Mouse (Mus musculus) heart, embryonic 13.5 days (tissue): ENCODE data around the gene Mapkbp1. TPM values are rescaled to one million over a fixed set of nuclear protein-coding genes. Genes with fewer than 3 reads are reported as not detected.

Experiments used
- ATAC-seq: fragments of 200-750 bp; cut with Nextera tagmentation; 2 replicates; pipeline ENCODE4 v1.8.0; 2017; ENCODE audit warnings: moderate TSS enrichment; ENCODE audit not compliant: insufficient number of reproducible peaks, low FRiP score, low TSS enrichment; ENCODE audit errors: extremely low read depth
- H3K27ac ChIP-seq: fragments of 300-500 bp; sonication (generic); replicated peaks from 2 replicates; pipeline ENCODE4 v1.5.1; 2015; ENCODE audit warnings: moderate library complexity, mild to moderate bottlenecking, inconsistent platforms
- H3K27me3 ChIP-seq: fragments of 300-500 bp; sonication (generic); replicated peaks from 2 replicates; pipeline ENCODE4 v1.6.1; 2015; ENCODE audit warnings: mild to moderate bottlenecking, inconsistent platforms
- H3K36me3 ChIP-seq: fragments of 300-500 bp; sonication (generic); 2 replicates; pipeline ENCODE4 v1.6.1; 2015; ENCODE audit warnings: mild to moderate bottlenecking, inconsistent platforms
- H3K4me1 ChIP-seq: fragments of 300-500 bp; sonication (generic); 2 replicates; pipeline ENCODE4 v1.6.1; 2015; ENCODE audit warnings: inconsistent platforms
- H3K4me2 ChIP-seq: fragments of 300-500 bp; sonication (generic); 2 replicates; pipeline ENCODE4 v1.6.1; 2015; ENCODE audit warnings: inconsistent platforms, mild to moderate bottlenecking, moderate library complexity
- H3K4me3 ChIP-seq: fragments of 300-500 bp; sonication (generic); 2 replicates; pipeline ENCODE4 v1.5.1; 2015; ENCODE audit warnings: moderate library complexity, mild to moderate bottlenecking, inconsistent platforms
- H3K9ac ChIP-seq: fragments of 300-500 bp; sonication (generic); 2 replicates; pipeline ENCODE4 v1.6.1; 2015; ENCODE audit warnings: inconsistent platforms, mild to moderate bottlenecking, moderate library complexity
- H3K9me3 ChIP-seq: fragments of 300-500 bp; sonication (generic); 2 replicates; pipeline ENCODE4 v1.6.1; 2016; ENCODE audit warnings: inconsistent platforms
- WGBS: fragments of 180-500 bp; shearing (Covaris S2); methylation state at CpG from one replicate; pipeline ENCODE4 v1.1.7; 2015; ENCODE audit warnings: mixed read lengths; 5-methylcytosine and 5-hydroxymethylcytosine counted together
- polyA plus RNA-seq: library from polyadenylated mRNA; unstranded; fragments of >200 nt; fragmentation: Nextera tagmentation; extraction: Ambion mirVana; gene quantifications from 2 replicates; pipeline ENCODE4 v1.2.1, GENCODE M21; 2015

The Mapkbp1 gene
- polyA plus RNA-seq, 1 experiment from 2014 or later = 1.8 TPM

- H3K27ac ChIP-seq = no peak overlapping the region
- ATAC-seq = no peak
- H3K9ac ChIP-seq = no peak overlapping the region
- H3K4me2 ChIP-seq = no peak overlapping the region
- H3K27me3 ChIP-seq = no peaks in the 10 kb centered on the region
- no peak overlapping the region for H3K4me3 ChIP-seq
- no peaks in the 10 kb centered on the region for H3K9me3 ChIP-seq
- H3K36me3 ChIP-seq = no peaks in the 10 kb centered on the region
- 54% methylated on average over 2 of the region's 2 CpGs for WGBS
- H3K4me1 ChIP-seq = peaks cover 29% of the 10 kb centered on the region
Observed at GRCm38 (mm10) chr2:119992349-119992748, 19.9 kb downstream of the Mapkbp1 start.

GRCm38 (mm10) chr2:119993515-119993914 is 21.0 kb downstream of the Mapkbp1 start:
- WGBS = 46% methylated on average over 2 of the region's 2 CpGs
- peaks cover 29% of the 10 kb centered on the region for H3K4me1 ChIP-seq
- H3K27me3 ChIP-seq = no peaks in the 10 kb centered on the region
- no peak for ATAC-seq
- H3K9ac ChIP-seq = no peak overlapping the region
- no peak overlapping the region for H3K4me3 ChIP-seq
- no peaks in the 10 kb centered on the region for H3K9me3 ChIP-seq
- H3K36me3 ChIP-seq = no peaks in the 10 kb centered on the region
- H3K27ac ChIP-seq = no peak overlapping the region
- H3K4me2 ChIP-seq = no peak overlapping the region

GRCm38 (mm10) chr2:119994839-119995238 is 22.3 kb downstream of the Mapkbp1 start:
- H3K4me1 ChIP-seq = peaks cover 25% of the 10 kb centered on the region
- H3K4me3 ChIP-seq = no peak overlapping the region
- no peaks in the 10 kb centered on the region for H3K36me3 ChIP-seq
- no peak overlapping the region for H3K4me2 ChIP-seq
- peak overlapping the region; percentile 59 for H3K9ac ChIP-seq
- WGBS = 35% methylated on average over 6 of the region's 6 CpGs
- no peak for ATAC-seq
- H3K27ac ChIP-seq = peak overlapping the region; percentile 87
- H3K9me3 ChIP-seq = no peaks in the 10 kb centered on the region
- no peaks in the 10 kb centered on the region for H3K27me3 ChIP-seq

GRCm38 (mm10) chr2:119995391-119996281 is 23.1 kb downstream of the Mapkbp1 start:
- Histone ChIP-seq H3K4me3 (no peak overlapping the region), H3K9ac (peak overlapping the region; percentile 59), H3K4me2 (no peak overlapping the region; the same call in 1 of the 2 replicates), H3K9me3 (no peaks in the 10 kb centered on the region), H3K36me3 (no peaks in the 10 kb centered on the region), H3K4me1 (peaks cover 28% of the 10 kb centered on the region), H3K27ac (peak overlapping the region; percentile 87), H3K27me3 (no peaks in the 10 kb centered on the region)
- 40% methylated on average over 9 of the region's 9 CpGs for WGBS
- ATAC-seq = 0 out of 2 replicates have a peak, but pooled peaks have one; percentile 34

GRCm38 (mm10) chr2:119997354-119997753 is 24.9 kb downstream of the Mapkbp1 start:
- ATAC-seq = no peak
- H3K27me3 ChIP-seq = no peaks in the 10 kb centered on the region
- no peaks in the 10 kb centered on the region for H3K9me3 ChIP-seq
- WGBS = 68% methylated on average over 4 of the region's 4 CpGs
- no peak overlapping the region for H3K9ac ChIP-seq
- H3K4me2 ChIP-seq = no peak overlapping the region
- peaks cover 41% of the 10 kb centered on the region for H3K4me1 ChIP-seq
- H3K36me3 ChIP-seq = no peaks in the 10 kb centered on the region
- no peak overlapping the region for H3K4me3 ChIP-seq
- H3K27ac ChIP-seq = no peak overlapping the region

DNA sequence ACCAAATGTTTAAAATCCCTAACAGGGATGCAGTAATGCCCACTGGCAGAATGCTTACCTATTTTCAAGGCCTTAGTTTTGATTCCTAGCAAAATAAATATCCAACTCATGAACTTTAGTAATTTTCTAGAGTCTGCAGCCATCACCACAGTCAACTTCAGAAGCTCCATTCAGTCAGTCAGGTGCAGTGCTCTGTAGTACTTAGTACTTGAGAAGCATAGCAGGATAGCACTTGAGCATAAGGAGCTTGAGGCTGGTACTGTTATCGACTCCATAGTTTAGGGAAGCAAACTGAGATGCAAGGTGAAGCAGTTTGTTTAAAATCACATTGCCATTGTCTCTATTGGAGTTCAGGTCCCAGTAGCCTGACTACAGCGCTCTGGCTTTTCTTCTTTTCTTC is 27.2 kb downstream of the Mapkbp1 start:
- H3K27me3 ChIP-seq = no peaks in the 10 kb centered on the region
- H3K9me3 ChIP-seq = no peaks in the 10 kb centered on the region
- H3K4me3 ChIP-seq = no peak overlapping the region
- no peak for ATAC-seq
- H3K36me3 ChIP-seq = no peaks in the 10 kb centered on the region
- no peak overlapping the region for H3K4me2 ChIP-seq
- 79% methylated on average over 2 of the region's 2 CpGs for WGBS
- no peak overlapping the region for H3K9ac ChIP-seq
- H3K4me1 ChIP-seq = peaks cover 39% of the 10 kb centered on the region
- H3K27ac ChIP-seq = no peak overlapping the region

DNA sequence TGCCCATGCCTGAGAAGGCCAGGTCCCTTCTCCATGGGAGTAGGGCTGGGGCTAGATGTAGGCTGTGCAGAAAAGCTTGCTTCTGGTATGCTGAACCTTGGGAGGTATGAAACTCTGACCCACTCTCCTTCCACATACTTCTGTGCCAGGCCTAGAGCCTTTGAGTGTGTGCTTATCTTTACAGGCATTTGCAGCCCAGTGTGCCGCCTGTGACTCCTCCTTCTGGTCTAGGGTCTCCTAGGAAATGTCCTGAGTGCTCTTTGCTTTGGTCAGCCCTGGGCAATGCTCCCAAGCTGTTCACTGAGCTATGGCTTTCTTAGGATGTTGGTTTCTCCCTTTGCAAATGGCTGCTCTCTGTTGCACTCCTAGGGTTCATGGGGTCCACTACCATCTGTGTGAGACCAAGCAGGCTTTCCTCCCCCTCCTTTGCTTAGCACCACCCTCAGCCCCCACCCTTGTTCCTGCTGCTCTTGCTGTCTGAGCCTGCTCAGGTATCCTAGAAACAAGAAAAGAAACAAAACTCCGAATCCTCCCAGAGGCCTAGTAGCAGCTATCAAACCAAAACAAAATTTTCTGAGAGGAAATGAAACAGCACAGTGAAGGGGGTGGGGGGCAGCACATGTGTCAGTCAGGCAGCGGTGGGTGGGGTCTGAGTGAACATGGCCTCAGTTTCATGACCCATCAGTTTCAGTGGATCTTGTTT is 28.5 kb downstream of the Mapkbp1 start:
- Histone ChIP-seq H3K4me2 (no peak overlapping the region), H3K9ac (peak overlapping the region; percentile 52; the same call in 1 of the 2 replicates), H3K9me3 (no peaks in the 10 kb centered on the region), H3K27ac (peak overlapping the region; percentile 67), H3K27me3 (no peaks in the 10 kb centered on the region), H3K36me3 (no peaks in the 10 kb centered on the region), H3K4me3 (no peak overlapping the region), H3K4me1 (peaks cover 26% of the 10 kb centered on the region)
- WGBS = 44% methylated on average over 3 of the region's 3 CpGs
- ATAC-seq = no peak

- H3K4me2 ChIP-seq = no peak overlapping the region
- H3K27me3 ChIP-seq = no peaks in the 10 kb centered on the region
- H3K9me3 ChIP-seq = no peaks in the 10 kb centered on the region
- H3K4me3 ChIP-seq = no peak overlapping the region
- 67% methylated on average over 4 of the region's 4 CpGs for WGBS
- H3K9ac ChIP-seq = no peak overlapping the region
- H3K27ac ChIP-seq = no peak overlapping the region
- no peak for ATAC-seq
- H3K4me1 ChIP-seq = peaks cover 17% of the 10 kb centered on the region
- H3K36me3 ChIP-seq = 0 out of 2 replicates have a peak, but pooled peaks cover 3% of the 10 kb centered on the region
Observed at GRCm38 (mm10) chr2:120001956-120002355, 29.5 kb downstream of the Mapkbp1 start.

DNA sequence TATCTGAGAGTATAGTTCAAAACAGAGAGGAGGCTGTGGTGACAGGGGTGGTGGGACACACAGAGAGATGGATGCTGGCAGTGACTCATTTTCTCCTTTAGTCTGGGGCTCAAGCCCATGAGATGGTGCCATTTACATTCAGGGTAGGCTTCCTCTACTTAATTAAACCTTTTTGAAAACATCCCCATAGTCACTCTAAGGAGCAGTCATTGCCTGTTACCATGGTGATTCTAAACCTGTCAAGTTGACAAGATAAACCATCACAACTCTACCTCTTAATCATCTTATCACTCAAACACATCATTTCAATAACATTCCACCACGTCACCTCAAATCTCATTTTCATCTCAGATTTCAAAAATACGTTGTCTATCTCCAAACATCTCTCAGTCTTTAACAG is 31.5 kb downstream of the Mapkbp1 start:
- Histone ChIP-seq H3K9ac (no peak overlapping the region), H3K4me2 (no peak overlapping the region), H3K9me3 (no peaks in the 10 kb centered on the region), H3K27me3 (no peaks in the 10 kb centered on the region), H3K27ac (no peak overlapping the region), H3K4me3 (no peak overlapping the region), H3K36me3 (0 out of 2 replicates have a peak, but pooled peaks cover 3% of the 10 kb centered on the region), H3K4me1 (peaks cover 21% of the 10 kb centered on the region)
- WGBS = 75% methylated on average over 2 of the region's 2 CpGs
- ATAC-seq = no peak

DNA sequence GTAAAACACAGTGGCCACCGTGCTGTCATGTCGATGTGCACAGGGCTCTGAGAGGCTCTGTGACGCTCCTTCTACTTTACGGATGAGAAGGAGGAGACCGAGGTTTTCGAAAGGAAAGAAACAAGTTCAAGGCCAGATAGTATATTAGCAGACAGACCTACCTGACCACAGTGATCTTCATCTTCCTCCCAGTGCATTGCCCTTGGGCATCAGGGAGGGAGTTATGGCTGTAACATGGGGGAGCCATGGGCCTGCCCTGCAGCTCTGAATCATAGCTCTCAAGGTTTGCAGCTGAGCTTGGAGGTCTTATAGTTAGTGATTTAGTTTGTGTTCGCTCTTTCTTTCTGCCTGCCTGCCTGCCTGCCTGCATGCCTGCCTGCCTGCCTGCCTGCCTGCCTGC is 34.2 kb downstream of the Mapkbp1 start:
- H3K9ac ChIP-seq = no peak overlapping the region
- no peak overlapping the region for H3K4me2 ChIP-seq
- no peaks in the 10 kb centered on the region for H3K27me3 ChIP-seq
- H3K27ac ChIP-seq = no peak overlapping the region
- WGBS = 88% methylated on average over 7 of the region's 7 CpGs
- peaks cover 7% of the 10 kb centered on the region for H3K4me1 ChIP-seq
- no peak overlapping the region for H3K4me3 ChIP-seq
- H3K36me3 ChIP-seq = 0 out of 2 replicates have a peak, but pooled peaks cover 3% of the 10 kb centered on the region
- H3K9me3 ChIP-seq = no peaks in the 10 kb centered on the region
- no peak for ATAC-seq

DNA sequence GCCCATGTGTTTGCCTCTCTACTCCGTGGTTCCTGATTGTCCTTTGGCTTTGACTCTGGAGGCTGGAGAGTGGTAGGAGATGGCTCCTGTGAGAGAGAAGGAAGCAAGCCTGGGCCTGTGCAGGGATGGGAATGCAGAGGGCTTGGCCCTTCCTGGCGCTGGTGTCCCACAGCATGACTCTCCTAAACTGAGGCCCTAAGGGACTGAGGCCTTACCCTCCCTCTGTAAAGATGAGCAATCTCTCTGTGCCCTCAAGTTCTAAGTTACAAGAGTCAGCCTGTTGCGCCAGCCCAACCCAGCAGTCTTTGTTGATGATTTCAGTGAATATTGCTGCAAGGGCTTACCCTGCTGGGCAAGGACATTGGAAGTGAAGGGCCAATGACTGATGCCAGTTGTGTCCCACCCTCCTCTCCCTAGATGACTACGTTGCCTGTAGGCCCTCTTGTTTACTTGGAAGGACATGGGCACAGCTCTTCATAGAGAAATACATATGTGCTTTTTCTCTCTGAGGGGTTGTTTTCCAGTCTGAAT is 35.2 kb downstream of the Mapkbp1 start:
- Histone ChIP-seq H3K4me1 (peaks cover 5% of the 10 kb centered on the region; the same call in 1 of the 2 replicates), H3K36me3 (0 out of 2 replicates have a peak, but pooled peaks cover 3% of the 10 kb centered on the region), H3K9ac (no peak overlapping the region), H3K27me3 (no peaks in the 10 kb centered on the region), H3K4me2 (no peak overlapping the region), H3K27ac (no peak overlapping the region), H3K9me3 (no peaks in the 10 kb centered on the region), H3K4me3 (no peak overlapping the region)
- WGBS = 83% methylated on average over 4 of the region's 4 CpGs
- ATAC-seq = no peak
